Mouse (Mus musculus): Measurements from ENCODE around the gene Lrpprc.

GRCm38 (mm10) chr17:84753489-84753888 is 37.1 kb downstream of the Lrpprc start:
- no peak for TF ChIP-seq POLR2A (IDR thresholded peaks at IDR 0.05; ENCODE audit: low read depth, low read length)
- TF ChIP-seq CTCF (IDR thresholded peaks at IDR 0.05; ENCODE audit: borderline replicate concordance, insufficient read depth, low read length), result no peak
